Mouse (Mus musculus) erythroid progenitor cell, adult 5-6 weeks (primary cell): ENCODE data around the gene Nkg7. TPM values are rescaled to one million over a fixed set of nuclear protein-coding genes. Genes with fewer than 3 reads are reported as not detected.

Experiments used
- ATAC-seq: replicated peaks from 2 replicates; pipeline ENCODE4 v1.8.0; 2016; ENCODE audit warnings: moderate number of reproducible peaks, mild to moderate bottlenecking, moderate TSS enrichment, inconsistent platforms; ENCODE audit not compliant: poor library complexity, low FRiP score, severe bottlenecking
- total RNA-seq, 2 experiments: library from RNA; stranded (forward) in 1 of 2; stranded (reverse) in 1 of 2; fragments of 150-400 nt in 1 of 2; fragments of 186-747, 209-891 nt in 1 of 2; gene quantifications; 2 replicates each; pipeline versions ENCODE4 v1.2.3 to v1.2.4; 2015 to 2017; ENCODE audit warnings: low replicate concordance in 2 of 2

The Nkg7 gene
- total RNA-seq, 2 experiments from 2014 or later: 9.2 to 122 TPM

DNA sequence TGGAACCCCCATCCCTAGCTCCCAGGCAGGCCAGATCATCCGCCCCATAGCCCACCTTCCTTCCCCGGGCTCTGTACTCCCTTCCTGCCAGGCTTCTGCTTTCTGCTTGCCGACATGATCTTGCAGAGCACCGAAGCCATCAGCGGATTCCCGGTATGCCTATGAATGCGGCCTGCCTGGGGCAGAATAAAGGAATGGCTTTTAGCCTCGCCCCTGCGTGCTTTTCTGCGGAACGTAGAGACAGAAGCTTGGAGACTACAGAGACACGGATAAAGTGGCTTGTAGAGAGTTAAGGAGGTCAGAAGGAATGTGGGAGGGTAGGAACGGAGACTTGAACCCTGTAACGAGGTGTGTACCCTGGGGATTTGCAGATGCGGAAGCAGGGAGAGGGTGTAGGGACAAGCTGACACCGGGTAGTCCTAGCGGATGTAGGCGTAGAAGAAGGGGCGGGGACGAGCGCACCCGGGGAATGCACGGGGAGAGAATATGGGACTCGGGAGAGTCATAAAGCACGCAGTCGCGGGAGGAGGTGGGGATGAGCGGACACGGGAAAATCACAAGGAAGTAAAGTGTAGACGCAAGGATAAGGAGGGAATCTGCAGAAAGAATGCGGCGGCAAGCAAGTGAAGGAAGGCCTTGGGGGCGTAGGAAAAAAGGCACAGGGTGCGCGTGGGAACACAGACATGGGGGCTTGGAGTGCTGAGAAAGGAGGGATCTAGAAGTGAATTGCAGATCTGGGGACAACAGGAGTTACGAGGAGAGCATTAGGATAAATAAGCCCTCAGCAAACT is 6.4 kb downstream of the Nkg7 start:
- ATAC-seq: peak; percentile 78

DNA sequence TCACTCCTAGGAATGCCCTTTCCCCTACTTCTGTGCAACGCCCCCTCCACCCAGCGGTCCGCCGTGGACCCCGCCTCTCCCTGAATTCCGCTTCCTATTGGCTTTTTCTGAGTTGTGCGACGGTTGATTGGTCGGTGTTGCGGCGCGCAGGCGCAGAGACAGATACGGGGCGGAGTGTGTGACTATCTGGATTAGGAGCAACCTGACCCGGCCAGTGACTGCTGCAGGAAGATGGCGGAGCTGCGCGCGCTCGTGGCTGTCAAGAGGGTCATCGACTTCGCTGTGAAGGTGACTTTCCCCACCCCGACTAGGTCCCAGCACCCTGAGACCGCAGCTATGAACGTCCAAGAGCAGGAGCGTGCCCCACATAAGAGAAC is 7.0 kb downstream of the Nkg7 start, which contains the start of the genes Etfb and Gm45233:
Gene Etfb (plus strand): TSS at position 167 of the 377 bp plus-strand sequence.
Gene Gm45233 (plus strand): TSS at position 212 of the 377 bp plus-strand sequence.
- ATAC-seq: peak; percentile 96

GRCm38 (mm10) chr7:43447801-43448200 is 10.9 kb downstream of the Nkg7 start:
- ATAC-seq: no peak

DNA sequence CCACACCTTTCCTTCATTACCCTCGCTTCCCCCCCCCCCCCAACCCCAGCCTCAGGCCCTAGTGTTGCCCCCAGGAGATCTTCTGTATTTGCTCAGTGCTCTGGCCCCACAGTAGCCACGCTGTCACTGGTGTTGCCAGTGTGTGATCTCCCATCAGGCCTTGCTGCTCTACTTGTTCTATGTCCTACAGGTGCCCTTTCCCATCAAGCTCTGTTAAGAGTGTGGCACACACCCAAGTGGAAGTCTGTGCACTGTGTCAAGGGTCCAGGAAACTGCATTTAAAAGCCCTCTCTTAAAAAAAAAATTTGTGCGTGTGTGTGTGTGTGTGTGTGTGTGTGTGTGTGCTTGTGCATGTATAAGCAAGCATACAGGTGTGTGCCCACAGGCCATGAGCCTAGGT is 11.4 kb downstream of the Nkg7 start:
- no peak for ATAC-seq

GRCm38 (mm10) chr7:43449811-43450210 is 12.9 kb downstream of the Nkg7 start:
- ATAC-seq: no peak

DNA sequence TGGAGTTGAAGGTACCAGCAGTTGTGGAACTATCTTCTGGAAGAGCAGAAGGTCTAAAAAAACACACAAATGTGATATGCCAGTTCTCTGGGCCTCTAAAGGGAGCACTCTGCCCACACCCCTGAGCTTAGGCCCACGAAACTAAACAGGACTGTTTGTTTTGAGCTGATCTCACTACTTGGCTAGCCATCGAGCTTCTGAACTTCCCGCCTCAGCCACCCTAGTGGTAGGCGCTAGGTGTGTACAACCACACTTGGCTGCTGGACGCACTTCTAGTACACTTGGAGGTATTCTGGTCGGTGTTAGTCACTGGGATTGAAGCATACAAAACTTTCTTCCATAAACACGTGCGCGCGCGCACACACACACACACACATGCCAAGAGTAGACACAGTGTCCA is 14.9 kb downstream of the Nkg7 start:
- no peak for ATAC-seq

DNA sequence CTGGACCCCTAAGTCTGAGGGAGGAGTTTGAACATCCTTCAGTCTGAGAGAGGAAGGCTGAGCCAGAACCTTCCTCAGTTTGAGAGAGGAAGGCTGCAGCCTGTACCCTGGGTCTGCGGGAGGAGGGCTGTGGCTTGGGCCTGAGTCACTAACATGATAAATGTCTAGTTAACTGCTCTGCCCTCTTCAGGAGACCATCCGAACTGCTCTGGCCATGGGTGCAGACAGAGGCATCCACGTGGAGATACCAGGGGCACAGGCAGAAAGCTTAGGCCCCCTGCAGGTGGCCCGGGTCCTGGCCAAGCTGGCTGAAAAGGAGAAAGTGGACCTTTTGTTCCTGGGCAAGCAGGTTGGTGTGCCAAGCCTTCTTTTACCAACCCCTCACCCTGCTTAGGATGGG is 15.7 kb downstream of the Nkg7 start:
- ATAC-seq: 0 out of 2 replicates have a peak, but pooled peaks have one; percentile 18

- ATAC-seq: no peak
Measured at GRCm38 (mm10) chr7:43453599-43454355, 16.9 kb downstream of the Nkg7 start.

- no peak for ATAC-seq
Measured at GRCm38 (mm10) chr7:43454371-43454770, 17.5 kb downstream of the Nkg7 start.

DNA sequence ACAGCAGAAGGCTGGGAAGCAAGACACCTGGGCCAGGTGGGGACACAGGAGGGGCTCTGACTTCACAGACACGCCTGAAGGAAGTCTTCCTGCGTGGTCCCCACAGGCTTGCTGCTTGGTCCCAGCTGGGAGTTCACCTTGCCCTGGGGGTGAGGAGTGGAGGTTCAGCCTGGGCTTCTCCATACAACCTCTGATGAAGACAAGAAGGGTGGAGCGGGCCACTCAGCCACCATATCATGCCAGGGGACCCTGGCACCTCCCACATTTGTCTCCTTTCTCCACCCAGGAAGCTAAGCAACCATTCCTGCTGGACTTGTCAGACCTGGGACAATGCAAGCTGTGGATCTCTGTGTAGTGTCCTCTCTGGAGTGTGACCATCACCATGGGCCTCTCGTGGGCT is 26.0 kb downstream of the Nkg7 start, which contains the start of gene Vsig10l:
Gene Vsig10l (plus strand): TSS at position 301 of the 400 bp plus-strand sequence.
- ATAC-seq: no peak

DNA sequence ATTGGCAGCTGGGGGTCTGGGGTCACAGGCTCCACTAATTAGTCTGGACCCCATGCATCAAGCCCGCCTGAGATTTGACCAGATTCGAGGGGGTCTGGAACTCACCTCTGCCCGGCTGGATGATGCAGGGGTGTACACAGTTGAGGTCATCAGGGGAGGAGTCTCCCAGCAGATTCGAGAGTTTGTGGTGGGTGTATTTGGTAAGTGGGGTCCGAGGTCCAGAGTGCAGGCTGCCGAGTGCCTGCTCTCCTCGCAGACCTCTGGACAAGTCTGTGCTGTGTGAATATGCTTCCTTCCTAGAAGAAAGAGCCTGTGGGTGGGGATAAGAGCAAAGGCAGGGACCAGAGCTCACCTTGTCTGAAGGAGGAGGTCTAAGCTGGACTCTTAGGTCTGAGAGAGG is 27.1 kb downstream of the Nkg7 start:
- no peak for ATAC-seq

GRCm38 (mm10) chr7:43464864-43465343 is 28.0 kb downstream of the Nkg7 start:
- ATAC-seq: no peak

- ATAC-seq: peak; percentile 85
Measured at GRCm38 (mm10) chr7:43465344-43466098, 28.6 kb downstream of the Nkg7 start.

GRCm38 (mm10) chr7:43466099-43466694 is 29.3 kb downstream of the Nkg7 start:
- peak; percentile 80 for ATAC-seq

DNA sequence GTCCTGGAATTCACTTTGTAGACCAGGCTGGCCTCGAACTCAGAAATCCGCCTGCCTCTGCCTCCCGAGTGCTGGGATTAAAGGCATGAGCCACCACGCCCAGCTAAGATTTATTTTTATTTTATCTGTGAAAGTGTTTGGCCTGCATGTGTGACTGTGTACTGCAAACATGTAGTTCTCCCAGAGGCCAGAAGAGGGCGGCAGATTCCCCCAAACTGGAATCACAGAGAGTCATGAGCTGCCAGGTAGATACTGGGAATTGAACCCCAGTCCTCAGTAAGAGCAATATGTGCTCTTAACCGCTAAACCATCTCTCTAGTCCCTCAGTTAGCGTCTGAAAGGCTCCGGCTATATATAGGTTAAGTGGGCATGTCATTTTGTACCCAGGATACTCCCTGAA is 33.5 kb downstream of the Nkg7 start:
- no peak for ATAC-seq

DNA sequence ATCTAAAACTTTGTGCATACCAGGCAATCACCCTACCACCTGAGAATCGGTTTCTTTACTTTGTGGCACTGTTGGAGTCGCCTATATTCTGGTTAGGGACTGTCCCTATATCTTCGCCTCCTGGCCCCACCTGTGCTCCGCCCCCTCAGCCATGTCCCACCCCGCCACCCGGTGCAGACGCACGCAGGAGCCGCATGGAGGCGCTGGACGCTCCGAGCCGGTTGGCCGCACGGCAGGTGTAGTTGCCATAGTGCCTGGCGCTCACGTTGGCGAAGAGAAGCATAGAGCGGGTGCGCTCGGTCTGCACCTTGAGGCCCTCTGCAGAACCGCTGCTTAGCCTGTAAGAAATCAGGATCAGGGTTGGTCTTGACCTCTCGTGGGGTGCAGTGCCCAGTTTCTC is 38.8 kb downstream of the Nkg7 start:
- ATAC-seq: no peak

DNA sequence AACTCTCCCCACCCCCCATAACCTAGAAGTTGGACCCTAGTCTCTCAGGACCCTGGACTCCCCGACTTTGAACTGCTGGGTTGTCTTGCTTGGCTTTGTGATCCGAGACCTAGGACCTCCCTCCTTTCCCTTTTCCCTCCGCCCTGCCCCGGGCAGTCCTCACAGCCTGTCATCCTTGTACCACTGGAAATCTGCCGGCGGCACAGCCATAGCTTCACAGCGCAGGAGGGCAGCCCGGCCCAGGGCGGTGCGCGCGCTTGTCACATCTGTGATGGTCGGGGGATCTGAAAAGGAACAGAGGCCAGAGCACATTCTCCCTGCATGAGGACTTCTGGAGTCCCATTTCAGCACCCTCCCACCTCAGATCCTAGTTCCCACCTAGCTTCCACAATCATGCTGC is 39.5 kb downstream of the Nkg7 start:
- no peak for ATAC-seq

DNA sequence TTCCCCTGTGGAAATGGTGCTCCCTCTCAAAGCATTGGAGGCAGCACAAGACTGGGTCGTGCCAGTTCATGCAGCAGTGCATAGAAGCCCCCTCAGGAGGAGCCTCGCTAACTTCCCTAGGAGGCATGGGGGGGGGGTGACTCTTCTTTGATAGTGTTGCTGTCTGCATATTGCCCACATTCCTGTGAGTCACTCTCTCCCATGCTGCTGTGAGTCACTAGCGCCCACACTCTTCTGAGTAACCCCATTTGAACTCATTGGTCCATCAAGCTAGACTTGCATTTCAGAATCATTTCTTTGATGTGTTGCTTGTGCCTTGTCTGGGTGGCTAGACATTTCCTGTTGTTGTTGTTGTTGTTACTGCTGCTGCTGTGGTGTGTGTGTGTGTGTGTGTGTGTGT is 44.3 kb downstream of the Nkg7 start:
- no peak for ATAC-seq

- ATAC-seq: no peak
Measured at GRCm38 (mm10) chr7:43482090-43482716, 45.3 kb downstream of the Nkg7 start.
